Mouse (Mus musculus): ENCODE results near the gene Fam19a5. TPM values are rescaled to one million over a fixed set of nuclear protein-coding genes. Genes with fewer than 3 reads are reported as not detected.

Fam19a5 gene
- total RNA-seq, 1 experiment from 2014 or later, result 24.5 TPM

DNA sequence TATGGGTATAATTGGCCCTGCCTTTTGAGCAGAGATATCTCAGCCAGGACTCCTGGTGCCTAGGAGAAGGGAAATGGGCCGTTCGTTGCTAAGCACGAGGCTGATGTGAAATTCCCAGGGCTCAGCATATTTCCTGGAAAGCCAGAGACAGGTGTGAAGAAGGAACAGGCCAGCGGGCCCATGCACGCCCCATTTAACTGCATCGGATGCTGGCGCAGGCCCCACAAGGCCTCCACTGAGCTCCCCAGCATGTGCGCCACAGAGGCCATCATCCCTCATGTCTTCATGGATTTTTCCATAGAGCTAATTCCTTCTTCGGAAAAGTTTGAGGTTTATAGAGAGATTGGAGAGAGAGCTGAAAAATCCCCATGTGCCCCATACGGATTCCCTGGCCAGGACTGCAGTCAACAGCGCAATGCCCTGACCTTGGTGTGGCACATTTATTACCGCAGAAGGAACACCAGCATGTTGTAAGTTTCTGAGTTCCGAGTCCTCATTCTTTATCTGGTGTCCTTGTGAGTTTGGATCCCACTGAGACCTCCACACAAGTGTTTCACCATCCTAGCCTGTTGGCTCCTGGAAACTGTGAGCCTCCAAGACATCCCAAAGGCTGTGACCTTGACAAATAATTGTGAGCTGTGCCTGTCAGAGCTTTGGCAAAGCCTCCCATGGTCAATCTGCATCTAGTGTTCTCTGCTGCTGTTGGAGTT is 122.1 kb downstream of the Fam19a5 start:
- DNase-seq, result no peak

DNA sequence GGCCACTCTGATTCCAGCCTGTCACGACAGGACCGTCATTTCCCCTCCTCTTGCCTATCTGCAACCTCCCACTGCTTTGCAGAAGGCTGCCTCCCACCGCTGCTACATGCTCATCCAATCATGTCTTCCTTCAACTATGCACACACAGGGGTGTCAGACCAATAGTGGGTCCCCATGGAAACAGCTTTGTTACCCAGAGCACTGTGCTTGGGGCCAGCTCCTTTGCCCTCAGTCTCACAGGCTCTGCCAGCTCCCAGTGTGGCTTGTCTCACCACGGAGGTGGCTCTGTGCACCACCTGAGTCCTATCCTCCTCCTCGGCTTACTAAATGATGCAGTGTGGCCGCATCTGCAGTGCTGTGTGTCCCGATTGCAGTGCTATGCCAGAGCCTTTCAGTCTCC is 123.3 kb downstream of the Fam19a5 start:
- no peak for DNase-seq

DNA sequence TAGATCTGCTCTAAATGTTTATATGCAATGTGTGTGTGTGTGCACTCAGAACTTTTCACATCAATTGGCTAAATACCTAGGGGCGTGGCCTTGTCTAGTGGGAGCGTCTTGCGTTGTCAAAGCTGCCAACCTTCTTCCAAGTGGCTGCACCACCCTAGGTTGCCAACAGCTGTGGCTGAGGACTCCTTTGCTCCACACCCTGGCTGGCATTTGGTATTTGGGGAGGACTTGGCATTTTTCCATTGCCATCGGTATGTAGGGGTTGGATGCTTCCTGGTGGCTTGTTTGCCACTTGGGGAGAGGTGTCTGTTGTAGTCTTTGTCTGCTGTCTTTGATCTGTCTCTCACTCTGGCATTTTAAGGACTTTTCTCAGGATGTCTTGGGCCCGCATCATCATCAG is 124.0 kb downstream of the Fam19a5 start:
- DNase-seq, result no peak

DNA sequence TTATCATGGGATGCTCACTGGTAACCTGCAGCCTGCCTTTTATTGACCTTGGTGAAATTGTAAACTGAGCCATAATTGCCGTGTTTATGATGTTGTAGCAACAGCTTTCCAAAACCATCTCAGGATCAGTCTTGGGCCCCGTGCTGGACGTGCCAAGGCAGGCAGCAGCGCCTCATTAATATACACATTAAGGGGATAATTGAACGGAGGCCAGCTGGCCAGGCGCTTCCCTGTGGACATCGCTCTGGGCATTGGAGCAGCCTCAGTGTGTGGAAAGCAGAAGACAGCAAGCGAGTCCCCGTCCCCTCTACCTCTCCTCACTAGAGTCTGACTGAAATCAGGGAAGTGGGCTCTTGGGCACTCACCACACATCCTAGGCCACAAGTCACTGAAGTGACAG is 127.8 kb downstream of the Fam19a5 start:
- DNase-seq, result no peak

DNA sequence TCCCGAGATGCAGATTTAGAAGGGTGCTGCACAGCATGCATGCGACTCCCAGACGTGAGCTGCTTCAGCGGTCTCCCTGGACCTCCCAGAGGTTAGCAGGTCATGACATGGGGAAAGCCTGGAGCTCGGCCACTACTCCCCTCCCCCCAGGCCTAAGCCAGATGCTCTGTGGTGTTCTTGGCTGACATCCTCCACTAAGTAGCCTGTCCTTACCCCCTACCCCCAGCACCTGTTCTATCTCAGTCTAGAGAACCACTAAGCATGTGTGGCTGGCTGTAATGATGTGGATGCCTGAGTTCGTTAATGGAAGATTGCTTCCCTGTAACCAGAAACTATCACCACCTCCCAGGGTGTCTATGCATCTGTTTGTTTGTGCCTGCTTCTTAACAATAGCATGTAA is 134.6 kb downstream of the Fam19a5 start:
- DNase-seq, result no peak

DNA sequence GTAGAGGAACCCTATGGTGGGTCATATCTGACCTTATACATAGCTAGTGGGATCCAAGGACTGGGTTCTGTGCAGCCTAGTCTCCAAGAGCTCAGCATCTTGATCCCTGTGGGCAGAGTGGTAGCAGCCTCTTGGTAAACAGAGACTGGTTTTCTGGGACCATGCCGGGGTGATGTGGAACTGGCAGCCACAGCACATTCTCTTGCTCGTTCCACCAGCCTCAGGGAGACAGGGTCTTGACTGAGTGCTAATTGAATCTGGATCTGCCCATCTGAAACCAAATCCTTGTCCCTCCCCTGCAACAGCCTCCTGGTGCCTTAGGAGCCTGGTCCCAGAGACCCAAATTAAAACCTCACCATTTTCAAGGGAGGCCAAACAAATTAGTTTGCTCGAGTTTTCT is 138.3 kb downstream of the Fam19a5 start:
- DNase-seq, result no peak

DNA sequence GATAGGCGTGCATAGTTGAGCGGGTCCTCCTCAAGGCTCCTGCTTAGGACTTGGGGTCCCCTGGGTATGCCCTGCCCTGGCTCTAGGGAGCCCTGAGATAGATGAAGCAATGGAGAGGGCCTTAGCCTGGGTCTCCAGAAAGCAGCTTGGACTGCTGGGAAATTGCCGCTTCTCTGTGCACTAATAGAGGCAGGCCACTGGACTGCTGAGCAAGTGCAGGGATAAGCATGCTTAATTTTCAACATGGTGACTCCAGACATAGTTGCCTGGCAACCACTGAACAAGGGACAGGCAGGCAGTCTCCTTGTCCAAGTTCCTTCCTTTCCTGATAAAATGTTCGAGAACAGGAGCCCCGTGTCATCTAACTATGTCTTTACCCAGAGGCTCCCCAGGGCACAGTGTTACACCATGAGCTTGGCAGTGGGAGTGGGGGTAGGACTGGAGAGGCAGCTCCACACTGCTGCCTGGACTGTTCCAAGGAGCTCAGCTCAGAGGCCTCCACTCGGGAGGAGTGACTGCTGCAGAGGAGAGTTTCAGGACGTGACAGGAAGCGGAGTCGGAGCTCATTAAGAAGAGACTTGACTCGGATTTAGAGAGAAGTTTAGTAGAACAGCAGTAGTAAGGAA is 142.4 kb downstream of the Fam19a5 start:
- DNase-seq, result no peak

DNA sequence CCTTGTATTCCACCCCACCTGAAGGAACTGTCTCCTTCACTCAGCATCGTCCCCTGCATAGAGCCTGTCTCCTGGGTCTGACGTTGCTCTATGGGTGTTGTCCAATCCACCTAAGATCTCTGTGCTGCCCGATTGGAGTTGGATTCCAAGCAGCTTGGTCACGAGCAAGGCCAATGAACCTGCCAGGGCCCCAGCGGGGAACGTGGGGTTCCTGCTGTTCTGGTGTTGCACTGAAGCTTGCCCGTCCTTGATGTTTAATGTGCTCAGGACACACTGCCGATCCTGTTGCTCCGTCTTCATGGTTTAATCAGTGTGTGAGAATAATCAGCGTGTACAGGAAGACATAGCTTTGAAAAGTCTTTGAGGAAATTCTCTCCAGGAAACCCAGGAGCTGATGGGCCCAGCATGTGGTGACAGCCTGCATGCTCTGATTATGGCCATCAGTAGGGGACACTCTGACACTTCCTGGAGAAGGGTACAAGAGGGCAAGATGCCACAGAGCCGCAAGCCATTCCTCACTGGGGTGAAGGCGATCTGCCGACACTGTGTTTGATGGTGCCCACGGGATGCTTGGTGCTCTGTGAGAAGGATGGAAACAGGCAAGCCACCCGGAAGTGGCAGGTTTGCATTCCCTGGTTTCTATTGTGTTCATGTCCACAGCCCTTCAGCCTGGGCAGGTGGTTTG is 147.3 kb downstream of the Fam19a5 start:
- DNase-seq, result no peak

DNA sequence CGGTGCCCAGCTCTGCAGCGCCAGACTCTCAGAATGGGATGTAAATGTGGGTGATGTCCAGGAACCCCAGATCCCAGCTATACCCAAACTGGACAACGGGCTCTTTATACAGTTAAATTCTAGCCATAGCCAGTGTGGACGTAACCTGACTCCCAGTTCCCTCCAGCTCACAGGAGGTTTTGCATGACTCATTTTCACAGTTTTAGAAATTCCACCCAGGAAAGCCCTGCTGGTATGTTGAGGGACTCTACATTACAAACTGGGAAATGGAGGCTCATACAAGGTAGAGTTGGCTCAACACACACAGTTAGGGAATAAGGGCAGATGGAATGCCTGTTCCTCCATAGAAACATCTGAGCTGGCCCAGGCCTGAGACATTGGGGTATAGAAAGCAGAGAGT is 147.9 kb downstream of the Fam19a5 start:
- no peak for DNase-seq

DNA sequence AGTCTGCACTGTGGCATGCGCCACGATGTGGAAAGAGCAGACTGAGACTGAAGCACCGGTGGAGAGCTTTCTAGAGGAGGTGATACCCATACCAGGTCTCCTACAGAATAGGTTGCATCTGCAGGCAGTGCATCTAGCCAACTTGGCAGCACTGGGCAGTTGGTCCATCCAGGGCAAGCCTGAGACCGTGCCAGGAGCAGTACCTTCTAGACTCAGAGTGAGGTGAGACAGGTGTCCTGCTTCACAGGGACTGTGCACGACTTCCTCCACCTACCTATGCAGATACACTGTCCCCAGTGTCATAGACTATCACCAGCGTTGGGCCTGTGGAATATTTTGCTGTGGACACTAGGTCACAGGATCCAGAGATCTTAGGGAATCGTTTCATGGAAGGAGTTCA is 148.3 kb downstream of the Fam19a5 start:
- no peak for DNase-seq

DNA sequence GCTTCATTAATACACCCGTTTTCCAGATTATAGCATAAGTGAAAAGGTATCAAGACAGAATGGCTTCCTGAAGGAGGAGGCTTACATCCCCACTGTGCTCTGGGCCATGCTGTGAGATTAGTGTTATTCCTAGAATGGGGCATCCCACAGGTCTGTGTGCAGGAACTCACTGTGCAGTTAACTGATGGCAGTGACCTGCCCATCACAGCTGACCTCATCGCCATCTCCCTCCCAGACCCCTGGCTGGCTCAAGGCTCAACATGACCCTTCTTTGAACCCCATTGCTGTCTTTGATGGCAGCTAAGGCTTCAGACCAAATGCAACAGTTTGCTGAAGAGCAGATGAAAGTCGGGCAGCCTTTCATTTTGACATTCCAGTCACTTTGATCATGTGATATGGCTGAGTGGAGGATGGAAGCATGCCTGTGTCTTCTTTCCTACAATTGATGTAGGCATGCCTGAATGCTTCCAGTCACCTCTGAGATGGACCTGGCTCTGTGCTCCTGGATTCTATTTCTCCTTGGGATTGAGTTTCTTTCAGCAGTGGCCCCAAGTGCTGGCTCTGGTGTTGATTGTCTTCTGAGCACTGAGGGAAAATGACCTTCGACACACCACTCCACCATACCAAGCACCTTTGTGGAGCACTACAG is 148.9 kb downstream of the Fam19a5 start:
- DNase-seq, result no peak

DNA sequence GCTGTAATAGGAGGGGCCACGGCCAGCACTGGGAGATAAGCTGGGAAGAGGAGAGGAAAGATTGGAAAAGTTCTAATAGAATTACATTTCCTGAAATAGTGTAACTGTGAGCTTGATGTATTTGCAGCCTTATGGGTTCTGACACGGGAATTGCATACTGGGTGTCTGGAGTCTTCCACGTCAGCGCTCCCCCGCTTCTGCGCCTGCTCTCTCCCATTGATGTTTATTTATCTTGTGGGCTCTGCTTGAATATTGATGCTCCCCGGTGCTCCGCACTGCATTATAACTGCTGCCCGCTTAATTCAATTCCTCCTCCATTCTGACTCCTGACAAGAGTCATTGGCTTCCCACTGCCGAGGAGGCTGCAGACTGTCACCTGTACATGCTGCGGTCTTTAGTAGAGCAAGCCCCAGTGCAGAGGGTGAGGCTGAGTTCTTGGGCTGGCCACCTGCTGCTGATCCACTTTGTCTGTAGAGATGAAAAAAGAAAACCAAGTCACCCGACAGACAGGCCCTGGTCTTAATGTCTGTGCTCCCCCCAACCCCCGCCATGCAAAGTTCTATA is 153.4 kb downstream of the Fam19a5 start:
- no peak for DNase-seq

DNA sequence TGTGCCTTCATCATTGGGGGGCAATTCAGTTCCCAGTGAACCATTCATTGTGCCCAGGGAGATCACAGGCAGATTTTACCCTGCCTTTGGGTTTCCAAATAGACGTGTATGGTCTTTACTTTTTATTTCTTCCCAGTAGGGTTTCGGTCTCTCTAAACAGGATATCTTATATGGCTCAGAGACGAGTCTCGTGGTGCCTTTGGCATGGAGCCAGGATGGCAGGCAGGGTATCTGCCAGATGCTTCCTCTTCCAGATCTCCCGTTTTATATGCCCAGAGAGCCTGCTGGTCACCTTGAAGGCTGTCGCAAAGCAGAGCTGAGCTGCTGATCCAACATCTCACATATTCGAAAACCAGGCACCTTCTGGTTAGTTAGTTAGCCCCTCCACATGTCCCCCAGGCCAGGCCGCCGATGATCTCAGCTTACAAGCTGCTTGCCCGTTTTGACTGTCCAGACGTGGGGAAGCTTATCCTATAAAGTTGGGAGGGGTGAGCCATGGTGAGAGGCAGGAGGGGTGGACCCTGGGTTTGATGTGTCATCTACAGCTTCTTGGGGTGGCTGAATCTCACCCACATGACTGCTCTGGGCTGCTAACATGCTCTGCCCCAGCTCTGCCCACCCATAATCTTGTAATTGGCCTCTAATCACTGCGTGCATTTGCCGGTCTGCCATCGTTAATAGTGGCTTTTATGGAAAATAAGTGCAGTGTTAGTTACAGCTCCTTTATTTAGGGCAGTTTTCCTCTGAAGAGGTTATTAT is 154.6 kb downstream of the Fam19a5 start:
- peak; percentile 12 for DNase-seq

DNA sequence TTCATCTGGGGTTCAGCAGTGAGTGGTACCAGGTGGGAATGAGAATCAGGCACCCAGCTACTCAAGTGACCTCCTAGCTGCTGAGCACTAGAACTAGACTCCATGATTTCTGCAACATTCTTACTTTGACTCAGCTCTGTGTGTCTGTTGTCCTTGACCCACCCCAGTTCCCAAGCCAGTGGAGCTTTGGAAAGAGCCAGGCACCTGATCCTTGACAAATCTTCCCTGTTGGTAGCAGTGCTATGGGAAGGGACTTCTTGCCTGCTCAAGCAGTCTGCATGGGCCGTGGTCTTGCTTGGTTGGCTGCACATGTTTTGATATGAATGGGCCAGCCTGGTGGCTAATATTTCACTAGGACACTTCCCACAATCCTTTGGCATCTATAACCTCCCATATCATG is 158.7 kb downstream of the Fam19a5 start:
- DNase-seq, result no peak

DNA sequence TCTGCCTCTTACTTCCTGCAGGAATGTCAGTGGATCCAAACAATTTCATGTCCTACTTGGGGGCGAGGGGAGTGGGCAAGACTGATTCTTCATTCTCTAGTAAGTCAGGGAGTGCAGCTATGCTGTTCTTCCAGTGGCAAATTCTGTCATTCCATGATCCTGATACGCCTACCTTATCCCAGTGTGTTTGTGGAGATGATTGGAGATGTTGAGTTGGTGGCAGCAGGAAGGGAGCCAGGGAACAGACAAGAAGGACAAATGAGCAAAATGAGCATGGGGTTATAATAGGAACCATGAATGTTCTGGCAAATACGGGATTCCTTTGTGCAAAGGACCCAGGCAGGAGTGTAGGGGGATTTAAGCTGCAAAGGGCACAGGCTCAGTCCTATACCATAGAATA is 159.2 kb downstream of the Fam19a5 start:
- no peak for DNase-seq

DNA sequence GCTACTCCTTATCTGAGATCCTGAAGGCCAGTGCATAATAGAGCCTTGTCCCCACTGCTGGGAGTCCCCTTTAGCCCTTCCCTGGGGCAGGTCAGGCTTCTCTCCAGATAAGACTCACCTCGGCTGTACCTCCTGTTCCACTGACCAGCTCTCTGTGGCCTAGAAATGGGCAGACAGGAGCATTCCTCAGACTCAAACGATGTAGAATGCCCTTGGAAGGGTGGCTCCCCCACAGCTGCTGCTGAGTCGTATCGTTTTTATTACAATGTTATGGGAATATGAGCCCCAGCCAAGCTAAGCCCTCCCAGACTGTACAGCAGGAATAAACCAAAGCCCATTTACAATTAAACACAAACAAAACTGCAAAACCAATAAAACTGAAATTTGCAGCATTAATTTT is 167.7 kb downstream of the Fam19a5 start:
- no peak for DNase-seq

DNA sequence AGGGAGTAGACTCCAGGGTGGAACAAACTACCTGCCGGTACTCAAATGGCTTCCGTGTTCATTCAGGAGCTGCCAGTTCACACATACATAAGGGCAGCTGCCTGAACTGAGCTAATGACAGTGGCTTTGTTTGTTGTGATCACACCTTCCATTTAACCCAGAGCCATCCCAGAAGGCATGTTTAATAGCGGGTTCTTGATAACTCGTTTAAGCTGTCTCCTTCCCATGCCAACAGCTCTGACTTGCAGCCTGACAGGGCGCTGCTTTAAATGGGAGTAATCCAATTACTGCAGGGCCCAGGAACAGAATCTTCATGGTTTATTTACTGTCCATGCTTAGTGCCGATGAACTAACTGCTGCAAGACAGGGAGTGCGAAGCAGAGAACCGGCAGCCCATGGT is 168.1 kb downstream of the Fam19a5 start:
- DNase-seq, result no peak

DNA sequence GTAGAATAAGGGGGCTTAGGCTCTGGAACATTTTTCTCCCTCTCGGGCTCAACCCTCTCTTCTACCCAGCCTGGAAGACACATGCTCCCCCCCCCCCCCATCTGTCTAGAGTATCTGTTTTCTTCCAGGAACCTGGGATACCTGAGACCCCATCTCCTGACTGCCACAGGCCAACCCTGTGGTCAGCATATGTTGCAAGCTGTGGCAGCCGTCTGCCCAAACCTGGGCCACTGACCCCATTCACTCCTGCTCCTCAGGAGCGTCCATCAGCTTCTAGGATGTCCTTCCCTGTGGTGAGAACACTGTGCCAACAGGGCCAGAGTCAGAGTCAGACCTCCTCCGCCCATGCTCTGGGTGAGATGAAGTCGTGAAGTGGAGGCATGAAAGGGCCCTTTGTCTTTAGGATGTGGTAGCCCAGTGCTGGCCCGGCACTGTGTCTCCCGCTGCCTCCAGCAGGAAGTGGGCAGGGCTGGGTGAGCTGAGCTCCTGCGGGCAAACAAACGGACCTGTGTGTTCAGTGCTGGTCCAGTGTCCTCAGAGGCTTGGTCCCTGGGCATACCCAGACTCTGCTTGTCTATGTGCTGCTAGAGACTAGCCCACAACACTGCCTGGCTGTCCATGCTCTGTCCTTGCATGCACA is 171.1 kb downstream of the Fam19a5 start:
- no peak for DNase-seq

DNA sequence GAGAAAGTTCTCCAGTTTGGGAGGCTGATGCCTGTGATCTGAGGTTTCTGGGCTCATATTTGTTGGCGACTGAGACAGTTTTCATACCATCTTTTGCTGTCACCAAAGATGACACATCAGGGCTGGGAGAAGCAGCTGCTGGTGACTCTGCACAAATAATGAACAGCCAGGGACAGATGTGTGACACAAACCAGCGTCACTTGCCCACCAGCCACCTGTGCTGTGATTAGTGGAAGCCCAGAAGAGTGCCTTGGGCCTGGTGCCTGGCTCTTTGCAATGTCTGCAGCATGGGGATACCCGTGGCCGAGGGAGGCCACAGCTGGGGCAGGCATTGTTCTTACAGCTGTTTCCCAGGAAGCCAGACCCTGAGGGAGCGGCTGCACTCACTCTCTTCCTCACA is 173.0 kb downstream of the Fam19a5 start:
- no peak for DNase-seq

DNA sequence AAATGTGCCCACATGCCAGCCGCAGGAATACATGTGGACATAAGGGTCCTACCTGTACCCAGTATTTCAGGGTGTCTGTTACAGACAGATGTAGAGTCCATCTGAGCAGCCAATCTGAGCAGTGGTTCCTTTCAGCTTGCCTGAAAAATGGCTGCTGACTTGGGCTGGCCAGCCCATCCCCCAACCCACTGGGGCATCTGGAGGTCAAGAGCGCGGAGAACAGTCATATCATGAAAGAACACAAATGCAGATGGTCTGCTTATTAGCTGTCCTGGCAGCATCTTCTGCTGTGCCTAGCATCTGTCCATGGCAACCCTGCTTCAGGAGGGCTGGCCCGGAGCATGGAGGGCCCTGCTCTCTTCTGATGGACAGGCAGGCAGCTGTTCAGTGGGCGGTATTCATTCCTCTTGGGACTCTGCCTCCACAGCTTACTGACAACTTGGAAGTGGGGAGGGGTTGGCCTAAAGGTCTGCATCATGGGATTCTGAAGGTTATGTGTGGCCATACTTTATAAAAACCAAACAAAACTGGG is 179.4 kb downstream of the Fam19a5 start:
- no peak for DNase-seq

DNA sequence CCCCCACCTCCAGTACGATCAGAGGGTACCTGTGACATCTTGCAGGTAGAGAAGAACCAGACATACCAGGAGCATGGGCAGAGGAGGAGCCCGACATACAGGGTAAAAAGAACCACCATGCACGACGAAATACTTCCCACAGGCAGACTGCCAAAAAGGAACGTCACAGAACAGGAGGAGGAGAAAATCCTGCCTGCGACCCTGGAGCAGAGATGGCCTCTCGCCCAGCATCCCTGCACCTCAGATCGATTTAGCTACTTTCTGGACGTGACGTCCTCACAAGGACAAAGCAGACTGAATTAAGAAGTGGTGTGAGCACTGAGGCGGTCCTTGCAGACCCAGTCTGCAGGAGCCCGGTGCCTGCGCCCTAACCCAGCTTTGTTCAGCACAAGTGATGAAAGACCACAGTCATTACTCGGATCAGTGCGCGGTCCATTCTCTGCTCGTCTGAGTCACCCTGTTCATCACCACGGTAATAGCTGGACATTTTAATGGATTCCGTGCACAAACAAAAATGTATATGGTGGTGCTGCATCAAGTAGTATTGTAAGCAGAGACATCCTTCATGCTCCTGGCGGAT is 182.6 kb downstream of the Fam19a5 start:
- DNase-seq, result no peak
